Mouse (Mus musculus) embryo, embryonic 11.5 days (tissue): ENCODE data around the gene Elobl.
"Not testable (repeated sequence)": the region's sequence is repeated elsewhere in the genome, so short reads cannot be mapped to it uniquely, and the experiment has no call there.

Source experiments
- DNase-seq: peaks from one replicate; pipeline ENCODE4 v3.0.0-alpha.2; 2012; ENCODE audit warnings: low read depth, low spot score

Elobl gene

GRCm38 (mm10) chr11:88966881-88967361 is at the start of gene Elobl:
Gene Elobl (minus strand): TSS chr11:88966931.
- DNase-seq = no peak

GRCm38 (mm10) chr11:89012241-89012640 is 45.5 kb upstream of the Elobl start:
- DNase-seq = no peak

GRCm38 (mm10) chr11:89009496-89009895 is 42.8 kb upstream of the Elobl start:
- no peak for DNase-seq

- no peak for DNase-seq
Observed at GRCm38 (mm10) chr11:89009066-89009465, 42.3 kb upstream of the Elobl start.

GRCm38 (mm10) chr11:89007582-89007981 is 40.9 kb upstream of the Elobl start:
- no peak for DNase-seq

DNA sequence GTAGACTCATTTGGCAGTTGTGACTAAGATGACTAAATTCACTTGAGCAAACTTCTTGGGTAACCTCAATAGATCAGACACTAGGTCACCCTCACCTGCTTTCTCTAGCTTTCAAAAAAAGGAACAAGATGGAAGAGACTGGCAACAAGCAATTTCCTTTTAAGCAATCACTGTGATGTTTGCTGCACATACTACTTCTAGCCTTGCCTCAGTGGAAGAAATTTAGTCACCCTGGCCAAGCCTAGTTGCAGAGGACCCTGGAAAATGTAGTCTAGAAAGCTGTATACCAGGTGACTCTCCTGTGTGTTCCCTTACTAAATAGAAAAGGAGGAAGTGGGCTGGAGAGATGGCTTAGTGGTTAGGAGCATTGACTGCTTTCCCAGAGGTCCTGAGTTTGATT is 39.7 kb upstream of the Elobl start:
- DNase-seq = no peak

GRCm38 (mm10) chr11:89005473-89005872 is 38.7 kb upstream of the Elobl start:
- no peak for DNase-seq

- no peak for DNase-seq
Observed at GRCm38 (mm10) chr11:89003726-89004125, 37.0 kb upstream of the Elobl start.

GRCm38 (mm10) chr11:89003078-89003477 is 36.3 kb upstream of the Elobl start:
- no peak for DNase-seq

DNA sequence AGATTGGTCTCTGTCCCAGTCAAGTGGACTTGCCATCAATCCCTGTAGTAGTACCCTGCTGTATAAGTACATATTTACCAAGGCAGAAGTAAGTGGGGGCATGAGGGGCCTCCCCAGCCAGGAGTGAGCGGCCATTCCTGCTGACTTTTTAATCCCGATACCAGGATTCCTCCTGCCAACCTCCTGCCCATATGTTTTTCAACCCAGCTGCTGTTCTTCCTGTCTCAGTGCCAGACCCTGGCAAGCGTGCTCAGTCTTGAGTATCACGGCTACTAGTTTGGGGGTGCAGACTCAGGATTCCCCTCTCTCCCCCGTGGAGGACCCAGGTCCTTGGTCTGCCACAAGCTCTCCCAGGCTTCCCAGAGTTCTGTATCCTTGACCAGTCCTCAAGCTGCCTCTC is 35.9 kb upstream of the Elobl start:
- no peak for DNase-seq

- DNase-seq = no peak
Observed at GRCm38 (mm10) chr11:89002068-89002467, 35.3 kb upstream of the Elobl start.

- no peak for DNase-seq
Observed at GRCm38 (mm10) chr11:89001569-89001968, 34.8 kb upstream of the Elobl start.

GRCm38 (mm10) chr11:89000527-89000819 is 33.7 kb upstream of the Elobl start:
- no peak for DNase-seq

DNA sequence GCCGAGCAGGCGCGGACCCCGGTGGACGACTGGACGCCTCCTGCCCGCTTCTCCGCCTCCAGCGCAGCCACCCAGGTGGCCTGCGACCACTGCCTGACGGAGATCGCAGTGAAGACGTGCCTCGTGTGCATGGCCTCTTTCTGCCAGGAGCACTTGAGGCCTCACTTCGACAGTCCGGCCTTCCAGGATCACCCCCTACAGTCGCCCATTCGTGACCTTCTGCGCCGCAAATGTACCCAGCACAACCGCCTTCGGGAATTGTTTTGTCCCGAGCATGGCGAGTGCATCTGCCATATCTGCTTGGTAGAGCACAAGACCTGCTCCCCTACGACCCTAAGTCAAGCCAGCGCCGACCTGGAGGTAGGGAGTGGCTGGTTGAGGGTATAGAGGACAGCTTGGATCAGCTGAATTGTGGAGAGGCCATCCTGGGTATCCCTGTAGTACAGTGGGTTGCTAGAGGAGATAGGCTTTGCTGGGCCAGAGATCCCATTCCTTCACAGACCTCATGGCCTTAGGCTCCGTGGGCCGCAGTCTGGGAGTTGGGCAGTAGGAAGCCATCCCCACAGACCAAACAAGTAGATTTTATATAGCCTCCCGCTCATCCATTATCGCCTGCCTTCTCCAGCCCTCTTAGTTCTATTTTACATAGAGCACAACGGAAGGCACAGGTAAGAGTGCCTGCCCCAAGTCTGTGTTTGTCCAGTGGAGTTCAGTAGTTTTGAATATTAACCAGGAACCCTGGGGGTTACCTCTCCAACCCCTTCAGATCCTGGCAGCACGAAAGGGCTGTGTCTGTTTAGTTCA is 33.2 kb upstream of the Elobl start:
- DNase-seq = no peak

GRCm38 (mm10) chr11:88998974-88999722 is 32.4 kb upstream of the Elobl start, which contains the start of gene Trim25:
Gene Trim25 (plus strand): TSS chr11:88999376.
- DNase-seq = peak; percentile 71

- no peak for DNase-seq
Observed at GRCm38 (mm10) chr11:88998406-88998805, 31.7 kb upstream of the Elobl start.

DNA sequence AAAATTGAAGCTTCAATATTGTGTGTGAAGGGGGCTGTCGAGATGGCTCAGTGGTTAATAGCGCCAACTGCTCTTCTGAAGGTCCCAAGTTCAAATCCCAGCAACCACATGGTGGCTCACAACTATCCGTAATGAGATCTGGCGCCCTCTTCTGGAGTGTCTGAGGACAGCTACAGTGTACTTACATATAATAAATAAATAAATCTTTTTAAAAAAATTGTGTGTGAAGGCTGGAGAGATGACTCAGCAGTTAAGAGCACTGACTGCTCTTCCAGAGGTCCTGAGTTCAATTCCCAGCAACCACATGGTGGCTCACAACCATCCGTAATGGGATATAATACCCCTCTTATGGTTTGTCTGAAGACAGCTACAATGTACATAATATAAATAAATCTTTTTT is 30.6 kb upstream of the Elobl start:
- DNase-seq = not testable (repeated sequence)

GRCm38 (mm10) chr11:88996427-88996826 is 29.7 kb upstream of the Elobl start:
- no peak for DNase-seq

DNA sequence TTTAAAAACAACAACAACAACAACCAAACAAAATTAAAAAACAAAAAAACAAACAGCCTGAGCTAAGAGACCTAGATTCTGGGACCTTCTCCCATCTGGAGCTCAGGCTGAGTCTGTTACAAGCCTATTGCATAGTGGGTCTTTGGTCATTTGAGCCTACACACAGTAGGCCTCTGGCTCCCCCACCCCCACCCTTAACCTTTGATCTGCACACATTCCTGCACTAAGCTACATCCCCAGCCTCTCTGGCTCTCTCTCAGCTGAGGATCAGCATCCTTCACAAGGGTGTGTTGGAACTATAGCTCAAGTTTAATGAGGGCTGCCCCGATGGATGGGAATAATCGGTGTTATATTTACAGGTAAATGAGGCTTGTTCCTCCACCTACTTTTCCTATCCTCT is 28.9 kb upstream of the Elobl start:
- DNase-seq = no peak

- no peak for DNase-seq
Observed at GRCm38 (mm10) chr11:88994492-88994891, 27.8 kb upstream of the Elobl start.

- no peak for DNase-seq
Observed at GRCm38 (mm10) chr11:88993625-88994024, 26.9 kb upstream of the Elobl start.

DNA sequence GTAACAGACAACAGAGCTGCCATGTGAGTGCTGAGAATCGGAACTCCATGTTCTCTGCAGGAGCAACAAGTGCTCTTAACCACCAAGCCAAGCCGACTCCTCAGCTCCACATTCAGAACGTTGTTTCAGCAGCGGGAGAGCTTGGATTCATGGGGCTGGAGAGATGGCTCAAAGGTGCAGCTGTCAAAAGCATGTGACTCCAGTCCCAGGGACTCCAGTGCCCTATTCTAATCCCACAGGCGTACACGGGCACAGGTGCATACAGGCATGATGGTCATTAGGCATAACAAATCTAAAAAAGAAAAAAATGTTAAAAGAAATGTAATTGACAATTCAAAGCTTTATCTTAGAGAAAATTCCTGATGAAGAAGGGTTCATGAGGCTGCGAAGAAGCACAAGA is 26.5 kb upstream of the Elobl start:
- no peak for DNase-seq

DNA sequence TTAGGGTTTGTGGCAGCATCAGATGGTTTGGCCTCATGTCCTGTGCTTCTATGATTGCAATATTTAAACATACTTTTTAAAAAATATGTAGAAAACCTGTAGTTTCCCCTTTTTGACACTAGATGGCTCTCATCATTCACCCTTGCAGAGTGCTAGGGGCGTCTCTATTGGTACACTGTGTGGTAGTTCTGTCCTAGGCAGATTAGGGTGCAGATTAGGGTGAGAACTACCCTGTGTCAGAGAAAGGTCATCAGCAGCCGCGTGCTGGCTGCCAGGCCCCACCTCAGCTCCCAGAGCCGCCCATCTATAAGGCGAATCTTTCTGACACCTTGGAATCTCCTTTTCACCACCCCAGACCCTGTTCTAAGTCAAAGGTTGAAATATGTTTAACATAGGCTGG is 22.8 kb upstream of the Elobl start:
- DNase-seq = no peak
